Mouse (Mus musculus): ENCODE results near the gene Slc44a3.

- TF ChIP-seq POLR2A (IDR thresholded peaks at IDR 0.05; ENCODE audit: borderline replicate concordance, extremely low read depth, low read depth, low read length) (no peak), CTCF (IDR thresholded peaks at IDR 0.05; ENCODE audit: insufficient read depth, low read length) (no peak)
These were observed 96.9 kb downstream of the Slc44a3 start for GRCm38 (mm10) chr3:121435296-121435695.

Measured in lung, adult 2 months (tissue).